Mouse (Mus musculus): ENCODE data around the gene Skap2.
A peak's percentile ranks its signal among the peaks of the same experiment; 100 is the strongest.

Skap2 gene

GRCm38 (mm10) chr6:52012409-52013244, at the start of gene Skap2:
Skap2 (minus strand) TSS chr6:52012549.
- peak; percentile 97 for DNase-seq

GRCm38 (mm10) chr6:52058899-52059448, 46.6 kb upstream of the Skap2 start:
- DNase-seq, result no peak

GRCm38 (mm10) chr6:52058120-52058519, 45.8 kb upstream of the Skap2 start:
- no peak for DNase-seq

- no peak for DNase-seq
Observed at GRCm38 (mm10) chr6:52053567-52054561, 41.5 kb upstream of the Skap2 start.

- DNase-seq, result no peak
Observed at GRCm38 (mm10) chr6:52050062-52050461, 37.7 kb upstream of the Skap2 start.

GRCm38 (mm10) chr6:52045517-52045916, 33.2 kb upstream of the Skap2 start:
- DNase-seq, result no peak

- DNase-seq, result no peak
Observed at GRCm38 (mm10) chr6:52036077-52036476, 23.7 kb upstream of the Skap2 start.

- no peak for DNase-seq
Observed at GRCm38 (mm10) chr6:52031181-52031580, 18.8 kb upstream of the Skap2 start.

GRCm38 (mm10) chr6:52028131-52028530, 15.8 kb upstream of the Skap2 start:
- no peak for DNase-seq

- no peak for DNase-seq
Observed at GRCm38 (mm10) chr6:52027181-52027580, 14.8 kb upstream of the Skap2 start.

GRCm38 (mm10) chr6:52026281-52026680, 13.9 kb upstream of the Skap2 start:
- DNase-seq, result no peak

- DNase-seq, result no peak
Observed at GRCm38 (mm10) chr6:52024730-52025129, 12.4 kb upstream of the Skap2 start.

GRCm38 (mm10) chr6:52022363-52022762, 10.0 kb upstream of the Skap2 start:
- DNase-seq, result no peak

- DNase-seq, result no peak
Observed at GRCm38 (mm10) chr6:52020276-52020675, 7.9 kb upstream of the Skap2 start.

GRCm38 (mm10) chr6:52013245-52013945, 1.0 kb upstream of the Skap2 start:
- DNase-seq, result no peak

GRCm38 (mm10) chr6:52011559-52012408, 565 bp downstream of the Skap2 start:
- DNase-seq, result no peak

- DNase-seq, result no peak
Observed at GRCm38 (mm10) chr6:52009385-52009784, 3.0 kb downstream of the Skap2 start.

- DNase-seq, result no peak
Observed at GRCm38 (mm10) chr6:52008757-52009156, 3.6 kb downstream of the Skap2 start.

GRCm38 (mm10) chr6:52006649-52007218, 5.6 kb downstream of the Skap2 start:
- no peak for DNase-seq

GRCm38 (mm10) chr6:52005963-52006648, 6.2 kb downstream of the Skap2 start:
- DNase-seq, result no peak

GRCm38 (mm10) chr6:52005616-52005962, 6.8 kb downstream of the Skap2 start:
- no peak for DNase-seq
